Mouse (Mus musculus): ENCODE measurements at regions not wholly inside any gene's neighbourhood (a gene's known extent, or its start where the extent isn't known, plus 50 kb on each side); places are given as distances from the start of the nearest gene placed in this dataset.

GRCm38 (mm10) chr1:169051085-169051862 is 480.0 kb downstream of the Nuf2 start:
- DNase-seq (ENCODE audit: low spot score), result no peak

GRCm38 (mm10) chr1:169049846-169050245 is 481.4 kb downstream of the Nuf2 start:
- no peak for DNase-seq (ENCODE audit: low spot score)

- no peak for DNase-seq (ENCODE audit: low spot score)
Measured at GRCm38 (mm10) chr1:169046791-169047525, 484.3 kb downstream of the Nuf2 start.

- DNase-seq (ENCODE audit: low spot score), result no peak
Measured at GRCm38 (mm10) chr1:169033517-169033916, 497.7 kb downstream of the Nuf2 start.

- no peak for DNase-seq (ENCODE audit: low spot score)
Measured at GRCm38 (mm10) chr1:169031849-169032542, 499.3 kb downstream of the Nuf2 start.

- DNase-seq (ENCODE audit: low spot score), result no peak
Measured at GRCm38 (mm10) chr1:169027706-169028105, 503.6 kb downstream of the Nuf2 start.

GRCm38 (mm10) chr1:169027241-169027640 is 504.0 kb downstream of the Nuf2 start:
- DNase-seq (ENCODE audit: low spot score), result no peak

- DNase-seq (ENCODE audit: low spot score), result no peak
Measured at GRCm38 (mm10) chr1:169024531-169024930, 506.7 kb downstream of the Nuf2 start.

GRCm38 (mm10) chr1:168991506-168992244 is 539.6 kb downstream of the Nuf2 start:
- DNase-seq (ENCODE audit: low spot score), result peak; percentile 59

GRCm38 (mm10) chr1:168975037-168975698 is 543.1 kb upstream of the Pbx1 start:
- DNase-seq (ENCODE audit: low spot score), result no peak

- no peak for DNase-seq (ENCODE audit: low spot score)
Measured at GRCm38 (mm10) chr1:168969402-168969801, 537.3 kb upstream of the Pbx1 start.

- DNase-seq (ENCODE audit: low spot score), result no peak
Measured at GRCm38 (mm10) chr1:168967334-168967733, 535.3 kb upstream of the Pbx1 start.

GRCm38 (mm10) chr1:168964467-168964904 is 532.4 kb upstream of the Pbx1 start:
- no peak for DNase-seq (ENCODE audit: low spot score)

- no peak for DNase-seq (ENCODE audit: low spot score)
Measured at GRCm38 (mm10) chr1:168950947-168951346, 518.9 kb upstream of the Pbx1 start.

GRCm38 (mm10) chr1:168924100-168924815 is 492.2 kb upstream of the Pbx1 start:
- no peak for DNase-seq (ENCODE audit: low spot score)

GRCm38 (mm10) chr1:168918331-168919076 is 486.4 kb upstream of the Pbx1 start:
- DNase-seq (ENCODE audit: low spot score), result no peak

- DNase-seq (ENCODE audit: low spot score), result no peak
Measured at GRCm38 (mm10) chr1:168908684-168909175, 476.7 kb upstream of the Pbx1 start.

GRCm38 (mm10) chr1:168908192-168908591 is 476.1 kb upstream of the Pbx1 start:
- no peak for DNase-seq (ENCODE audit: low spot score)

- DNase-seq (ENCODE audit: low spot score), result no peak
Measured at GRCm38 (mm10) chr1:168898483-168898882, 466.4 kb upstream of the Pbx1 start.

GRCm38 (mm10) chr1:168861577-168861976 is 429.5 kb upstream of the Pbx1 start:
- no peak for DNase-seq (ENCODE audit: low spot score)

All from layer of hippocampus, adult 11-12 months (tissue).